Comparison of ENCODE assay signal across 8 mouse cellular contexts in the genomic region with DNA sequence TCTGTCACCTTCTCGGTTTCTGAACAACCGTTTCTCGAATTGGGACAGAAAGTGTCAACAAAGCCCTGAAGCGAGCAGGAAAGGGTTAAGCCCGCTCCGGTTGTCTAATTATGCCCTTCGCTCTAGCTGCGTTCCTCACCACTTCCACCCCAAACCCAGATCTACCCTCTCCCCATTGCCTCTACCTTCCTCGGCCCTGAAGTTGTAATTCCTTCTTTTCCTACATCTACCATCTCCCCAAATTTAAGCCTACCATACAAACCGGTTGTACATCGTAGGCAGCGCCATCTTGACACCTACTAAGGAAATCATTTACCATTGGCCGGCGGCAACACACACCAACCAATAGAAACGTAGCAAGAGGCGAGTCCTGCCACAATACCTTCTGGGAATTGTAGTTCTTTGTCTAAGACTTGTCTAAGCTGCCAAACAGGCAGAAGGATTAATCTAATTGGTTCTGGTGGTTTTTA. TPM values are rescaled to one million over a fixed set of nuclear protein-coding genes. Genes with fewer than 3 reads are reported as not detected.
DNase-seq lines count a peak whose midpoint lies in the region; ATAC-seq and TF ChIP-seq lines count a peak whose summit lies in the region.

A gene (minus strand): TSS at position 317 of the 470 bp plus-strand sequence.

- 0 out of 2 replicates have a peak, but pooled peaks cover 2% of the 10 kb centered on the region for H3K9me3 ChIP-seq in forebrain, embryonic 12.5 days
- H3K9me3 ChIP-seq in heart, postnatal 0 days (replicated peaks; ENCODE audit: control insufficient read depth, low read length) = peaks cover 3% of the 10 kb centered on the region; the same call in 1 of the 2 replicates
- peaks cover 2% of the 10 kb centered on the region; the same call in 1 of the 2 replicates for H3K9me3 ChIP-seq in liver, embryonic 16.5 days (replicated peaks; ENCODE audit: control insufficient read depth, low read length)
- H3K9me3 ChIP-seq in neural tube, embryonic 13.5 days = 0 out of 2 replicates have a peak, but pooled peaks cover 2% of the 10 kb centered on the region

- H3K4me2 ChIP-seq in forebrain, embryonic 12.5 days = peak within 1 kb of the TSS; percentile 79
- peak within 1 kb of the TSS; percentile 86 for H3K4me2 ChIP-seq in heart, postnatal 0 days (ENCODE audit: low read depth, low read length)
- H3K4me2 ChIP-seq in liver, embryonic 16.5 days (ENCODE audit: low read depth, low read length) = peak within 1 kb of the TSS; percentile 79
- H3K4me2 ChIP-seq in neural tube, embryonic 13.5 days = peak within 1 kb of the TSS; percentile 75

- peaks cover 29% of the 10 kb centered on the region for H3K36me3 ChIP-seq in forebrain, embryonic 12.5 days (replicated peaks)
- H3K36me3 ChIP-seq in heart, postnatal 0 days (replicated peaks; ENCODE audit: control insufficient read depth, insufficient read depth, low read length) = peaks cover 14% of the 10 kb centered on the region
- H3K36me3 ChIP-seq in liver, embryonic 16.5 days (ENCODE audit: control insufficient read depth, insufficient read depth) = no peaks in the 10 kb centered on the region; the same call in 1 of the 2 replicates
- H3K36me3 ChIP-seq in neural tube, embryonic 13.5 days = peaks cover 32% of the 10 kb centered on the region
- 0 out of 2 replicates have a peak, but pooled peaks cover 10% of the 10 kb centered on the region for H3K36me3 ChIP-seq in thymus, adult 2 months (ENCODE audit: control insufficient read depth, insufficient read depth, low read length)

- no peaks in the 10 kb centered on the region for H3K27me3 ChIP-seq in forebrain, embryonic 12.5 days
- no peaks in the 10 kb centered on the region for H3K27me3 ChIP-seq in heart, postnatal 0 days (ENCODE audit: control insufficient read depth, insufficient read depth, low read length)
- H3K27me3 ChIP-seq in liver, embryonic 16.5 days (ENCODE audit: control insufficient read depth, insufficient read depth, low read depth, low read length) = no peaks in the 10 kb centered on the region
- H3K27me3 ChIP-seq in neural tube, embryonic 13.5 days = no peaks in the 10 kb centered on the region; the same call in 1 of the 2 replicates
- no peaks in the 10 kb centered on the region for H3K27me3 ChIP-seq in thymus, adult 2 months (ENCODE audit: control insufficient read depth, insufficient read depth, low read length)

- peak within 1 kb of the TSS; percentile 69 for H3K9ac ChIP-seq in forebrain, embryonic 12.5 days
- peak within 1 kb of the TSS; percentile 66 for H3K9ac ChIP-seq in heart, postnatal 0 days (replicated peaks; ENCODE audit: low read depth, low read length)
- peak within 1 kb of the TSS; percentile 73 for H3K9ac ChIP-seq in liver, embryonic 16.5 days (ENCODE audit: low read depth, low read length)
- peak within 1 kb of the TSS; percentile 74 for H3K9ac ChIP-seq in neural tube, embryonic 13.5 days

- peak; percentile 97 for ATAC-seq in forebrain, embryonic 12.5 days (ENCODE audit: low FRiP score)
- ATAC-seq in heart, postnatal 0 days (ENCODE audit: insufficient read depth, low read depth) = peak; percentile 93
- ATAC-seq in liver, embryonic 16.5 days (ENCODE audit: low read depth) = peak; percentile 99
- ATAC-seq in neural tube, embryonic 13.5 days (ENCODE audit: low read depth) = peak; percentile 94

- peaks cover 13% of the 10 kb centered on the region for H3K4me1 ChIP-seq in forebrain, embryonic 12.5 days
- H3K4me1 ChIP-seq in heart, postnatal 0 days (ENCODE audit: control insufficient read depth, insufficient read depth) = peaks cover 6% of the 10 kb centered on the region
- H3K4me1 ChIP-seq in liver, embryonic 16.5 days (ENCODE audit: control insufficient read depth, low read depth, low read length) = peaks cover 9% of the 10 kb centered on the region
- H3K4me1 ChIP-seq in neural tube, embryonic 13.5 days (replicated peaks) = peaks cover 15% of the 10 kb centered on the region
- H3K4me1 ChIP-seq in thymus, adult 2 months (replicated peaks; ENCODE audit: control insufficient read depth, insufficient read depth, low read length) = peaks cover 5% of the 10 kb centered on the region

- no peak for TF ChIP-seq CTCF in heart, postnatal 0 days (IDR thresholded peaks at IDR 0.05; ENCODE audit: low read depth)
- TF ChIP-seq CTCF in thymus, adult 2 months (IDR thresholded peaks at IDR 0.05; ENCODE audit: borderline replicate concordance, control insufficient read depth, extremely low read depth, insufficient read depth, low read length, poor library complexity) = no peak

- TF ChIP-seq POLR2A in thymus, adult 2 months (IDR thresholded peaks at IDR 0.05; ENCODE audit: control insufficient read depth, extremely low read depth, insufficient read depth, low read length, poor library complexity) = no peak

- peak within 1 kb of the TSS; percentile 78 for H3K27ac ChIP-seq in forebrain, embryonic 12.5 days
- peak within 1 kb of the TSS; percentile 58 for H3K27ac ChIP-seq in heart, postnatal 0 days (ENCODE audit: low read depth)
- peak within 1 kb of the TSS; percentile 73 for H3K27ac ChIP-seq in liver, embryonic 16.5 days (ENCODE audit: low read length)
- H3K27ac ChIP-seq in neural tube, embryonic 13.5 days (replicated peaks) = peak within 1 kb of the TSS; percentile 78
- H3K27ac ChIP-seq in thymus, adult 2 months (ENCODE audit: control insufficient read depth, insufficient read depth, low read length) = no peak within 1 kb of the TSS

- under 1% methylated on average over 16 of the region's 16 CpGs for WGBS in forebrain, embryonic 12.5 days
- under 1% methylated on average over 16 of the region's 16 CpGs for WGBS in heart, postnatal 0 days
- WGBS in liver, embryonic 16.5 days (ENCODE audit: insufficient replicate concordance) = under 1% methylated on average over 16 of the region's 16 CpGs
- WGBS in neural tube, embryonic 13.5 days = under 1% methylated on average over 16 of the region's 16 CpGs
- WGBS in thymus, adult 2 months = under 1% methylated on average over 16 of the region's 16 CpGs

- peak within 1 kb of the TSS; percentile 70 for H3K4me3 ChIP-seq in forebrain, embryonic 12.5 days (replicated peaks)
- peak within 1 kb of the TSS; percentile 70 for H3K4me3 ChIP-seq in heart, postnatal 0 days (ENCODE audit: low read depth, low read length)
- H3K4me3 ChIP-seq in liver, embryonic 16.5 days (ENCODE audit: low read depth, low read length) = peak within 1 kb of the TSS; percentile 83
- peak within 1 kb of the TSS; percentile 59 for H3K4me3 ChIP-seq in neural tube, embryonic 13.5 days
- H3K4me3 ChIP-seq in thymus, adult 2 months (ENCODE audit: control insufficient read depth, insufficient read depth, low read length) = peak within 1 kb of the TSS; percentile 61

- peak; percentile 94 for DNase-seq in ES-CJ7 (ENCODE audit: low read depth, low spot score)
- DNase-seq in c-Kit-positive CD71-positive TER-119-negative erythroid progenitor cells, embryonic 14.5 days (ENCODE audit: low read depth) = peak; percentile 88
- DNase-seq in heart, postnatal 0 days (ENCODE audit: low spot score) = peak; percentile 96
- peak; percentile 84 to 89 for DNase-seq in kidney, postnatal 4 days
- DNase-seq in thymus, adult 2 months = peak; percentile 85

- TF ChIP-seq EP300 in heart, postnatal 0 days (IDR thresholded peaks at IDR 0.05; ENCODE audit: low read depth) = no peak

RNA-seq across cellular contexts. Expression of the gene that starts here (rescaled TPM):
- polyA plus RNA-seq in forebrain, embryonic 12.5 days (2016; fragmentation: Nextera tagmentation; extraction: Ambion mirVana) = 88.1 and 95.0 TPM in 2 replicates
- 39.9 and 48.0 TPM in 2 replicates for total RNA-seq in heart, postnatal 0 days (2014; rRNA removed; ENCODE audit: low replicate concordance)
- 21.9 and 23.3 TPM in 2 replicates for polyA plus RNA-seq in heart, postnatal 0 days (2015; fragmentation: Nextera tagmentation; extraction: Ambion mirVana)
- 22.8 and 23.8 TPM in 2 replicates for polyA plus RNA-seq in liver, embryonic 16.5 days (2015; fragmentation: Nextera tagmentation; extraction: Ambion mirVana)
- polyA plus RNA-seq in neural tube, embryonic 13.5 days (2015; fragmentation: Nextera tagmentation; extraction: Ambion mirVana) = 62.3 and 69.1 TPM in 2 replicates
- 179 and 196 TPM in 2 replicates for polyA plus RNA-seq in thymus, adult 2 months (2012; rRNA removed)
